Mouse (Mus musculus) thymus, adult 18-20 months (tissue): ENCODE data around the gene Plekhg2.
A peak's percentile ranks its signal among the peaks of the same experiment; 100 is the strongest.

ENCODE experiments used
- DNase-seq, 2 experiments: peaks; one replicate each; pipeline ENCODE4 v3.0.0; 2022; ENCODE audit warnings: mixed read lengths in 2 of 2

Plekhg2 gene

DNA sequence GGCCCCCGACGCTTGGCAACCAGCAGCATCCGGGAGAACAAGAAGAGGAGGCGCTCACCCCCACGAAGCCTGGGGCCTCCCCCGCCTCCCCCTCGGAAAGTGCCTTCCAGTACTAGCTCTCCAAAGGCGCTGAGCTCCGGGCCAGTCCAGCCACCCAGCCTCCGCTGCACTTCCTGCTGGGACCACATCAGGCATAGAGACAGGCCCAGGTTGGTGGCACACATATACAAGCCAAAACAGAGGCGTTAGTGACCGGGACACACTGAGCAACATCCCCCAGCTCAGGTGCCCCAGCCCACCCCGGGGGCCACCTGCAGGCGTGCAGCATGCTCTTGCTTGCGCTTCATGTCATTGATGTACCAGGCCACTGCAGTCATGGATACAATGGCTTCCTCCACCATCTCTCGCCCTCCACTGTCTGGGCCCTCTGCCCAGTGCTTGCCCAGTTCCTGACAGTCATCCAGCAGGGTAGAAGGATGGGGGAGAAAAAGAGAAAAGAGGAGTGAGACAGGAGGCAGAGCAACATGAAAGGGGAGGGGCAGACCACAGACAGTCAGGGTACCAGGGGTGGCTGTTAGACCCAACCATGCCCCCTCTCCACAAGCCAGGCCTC lies 4.6 kb downstream of the Plekhg2 start:
- DNase-seq: no peak

DNA sequence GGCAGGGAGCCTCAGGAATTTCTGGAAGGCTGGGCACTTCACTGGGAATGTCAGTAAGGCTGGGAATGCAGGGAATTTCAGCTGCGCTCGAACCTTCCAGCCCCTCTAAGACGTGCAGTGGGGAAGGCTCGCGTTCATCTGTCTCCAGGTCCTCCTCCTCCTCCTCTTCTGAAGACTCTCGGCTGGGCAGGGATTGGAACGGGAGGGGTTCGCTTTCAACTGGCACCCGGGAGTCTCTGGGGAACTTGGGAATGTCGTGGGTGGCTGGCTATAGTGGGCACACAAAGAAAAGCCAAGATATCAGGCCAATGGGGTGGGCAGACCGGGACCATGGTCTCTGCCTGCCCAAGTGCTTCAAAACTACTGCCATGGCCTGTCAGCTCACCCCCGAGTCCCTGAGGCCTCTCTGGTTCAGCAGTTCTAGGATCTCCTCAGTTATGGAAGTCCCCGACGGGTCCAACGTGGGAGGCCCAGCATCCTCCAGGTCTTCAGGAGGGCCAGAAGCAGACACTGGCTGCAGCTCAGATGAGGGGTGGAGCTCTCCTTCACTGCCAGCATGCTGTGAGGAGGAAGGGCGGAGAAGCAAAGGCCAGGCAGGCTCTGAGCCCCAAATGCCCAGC lies 9.8 kb downstream of the Plekhg2 start:
- no peak for DNase-seq

GRCm38 (mm10) chr7:28361647-28362341 lies 10.6 kb downstream of the Plekhg2 start:
- DNase-seq: peak in 1 of 2 experiments; percentile 8

DNA sequence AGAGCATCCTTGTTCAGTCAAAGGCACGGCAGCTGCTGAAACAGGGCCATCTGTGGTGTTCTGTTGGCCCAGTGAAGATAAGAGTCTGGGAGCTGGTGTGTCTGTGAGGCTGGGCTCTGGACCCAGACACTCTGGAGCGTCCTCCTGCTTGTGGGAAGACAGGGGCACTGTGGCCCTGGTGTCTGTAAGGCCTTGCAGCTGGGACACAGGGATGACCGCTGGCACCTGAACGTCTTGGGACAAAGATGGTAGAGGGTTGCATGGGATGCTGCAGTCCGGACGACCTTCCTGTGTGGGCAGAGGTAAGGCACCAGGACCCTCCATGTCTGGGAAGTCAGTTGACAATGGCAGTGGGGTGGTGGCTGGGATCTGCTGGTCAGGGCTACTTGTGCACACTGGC lies 12.1 kb downstream of the Plekhg2 start:
- DNase-seq: no peak

DNA sequence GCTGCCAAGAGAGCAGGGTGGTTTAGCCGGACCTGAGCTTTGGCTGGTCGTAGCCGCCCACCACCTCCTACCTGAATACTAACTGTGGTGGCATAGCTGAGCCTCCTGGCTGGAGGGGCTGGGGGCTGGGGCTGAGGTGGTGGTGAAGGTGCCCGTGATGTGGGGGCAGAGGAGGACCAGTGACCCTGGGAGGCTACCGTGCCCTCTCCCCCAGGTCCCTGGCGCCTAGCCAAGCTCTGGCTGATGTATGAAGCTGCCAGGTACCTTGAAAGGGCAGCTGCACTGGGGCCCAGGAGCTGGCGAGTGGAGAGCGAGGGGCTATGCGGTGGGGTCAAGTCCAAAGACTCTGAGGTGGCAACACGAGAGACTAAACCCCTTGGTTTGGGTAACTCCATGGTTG lies 12.5 kb downstream of the Plekhg2 start:
- no peak for DNase-seq

GRCm38 (mm10) chr7:28358431-28358830 lies 14.0 kb downstream of the Plekhg2 start:
- no peak for DNase-seq

GRCm38 (mm10) chr7:28357984-28358383 lies 14.4 kb downstream of the Plekhg2 start:
- no peak for DNase-seq

DNA sequence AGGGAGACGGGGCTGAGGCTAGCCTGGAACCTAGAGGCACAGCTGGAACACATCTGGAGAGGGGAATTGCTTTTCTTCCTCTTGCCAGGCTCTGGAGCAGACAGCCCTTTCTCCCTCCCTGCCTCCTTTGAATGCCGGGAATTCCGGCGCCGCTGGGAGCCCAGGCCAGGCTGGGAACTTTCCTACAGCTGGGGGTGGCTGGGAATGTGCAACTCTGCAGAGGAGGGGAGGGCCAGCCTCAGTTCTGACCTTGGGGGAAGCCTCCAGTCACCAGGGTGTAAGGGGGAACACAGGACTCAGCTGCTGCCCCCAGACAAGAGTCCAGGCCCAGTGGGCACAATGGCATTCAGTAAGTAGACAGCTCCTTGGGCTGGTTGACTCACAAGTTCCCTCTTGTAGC lies 15.4 kb downstream of the Plekhg2 start:
- DNase-seq: no peak

GRCm38 (mm10) chr7:28355221-28355620 lies 17.2 kb downstream of the Plekhg2 start:
- DNase-seq: peak; percentile 42 to 61

DNA sequence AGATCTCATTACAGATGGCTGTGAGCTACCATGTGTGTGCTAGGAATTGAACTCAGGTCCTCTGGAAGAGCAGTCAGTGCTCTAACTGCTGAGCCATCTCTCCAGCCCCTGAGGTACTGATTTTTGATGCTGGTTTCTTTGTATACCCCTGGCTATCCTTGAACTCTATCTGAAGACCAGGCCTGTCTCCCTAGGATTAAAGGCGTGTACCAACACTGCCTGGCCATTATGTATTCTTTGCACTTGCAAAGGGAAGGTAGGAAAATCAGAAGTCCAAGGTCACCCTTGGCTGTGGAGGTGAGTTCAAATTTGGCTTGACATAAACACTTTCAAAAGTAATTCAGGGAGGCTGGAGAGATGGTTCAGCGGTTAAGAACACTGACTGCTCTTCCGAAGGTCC lies 17.8 kb downstream of the Plekhg2 start:
- DNase-seq: no peak

GRCm38 (mm10) chr7:28354113-28354581 lies 18.3 kb downstream of the Plekhg2 start:
- no peak for DNase-seq

DNA sequence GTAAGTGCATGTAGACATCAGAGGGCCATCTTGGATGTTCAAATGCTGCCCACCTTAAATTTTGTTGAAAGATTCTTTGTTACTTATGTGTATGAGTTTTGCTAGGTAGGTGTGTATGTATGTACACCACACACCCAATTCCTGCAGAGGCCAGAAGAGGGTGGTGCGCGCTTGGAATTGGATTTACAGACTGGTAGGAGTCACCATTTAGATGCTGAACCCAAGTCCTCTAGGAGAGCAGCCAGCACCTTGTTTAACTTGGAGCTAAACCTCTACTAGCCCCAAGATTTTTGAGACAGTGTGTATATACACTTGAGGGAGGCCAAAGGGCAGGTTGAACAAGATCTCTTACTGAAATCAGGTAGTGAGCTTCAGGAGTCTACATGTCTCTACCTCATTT lies 19.1 kb downstream of the Plekhg2 start:
- DNase-seq: no peak

DNA sequence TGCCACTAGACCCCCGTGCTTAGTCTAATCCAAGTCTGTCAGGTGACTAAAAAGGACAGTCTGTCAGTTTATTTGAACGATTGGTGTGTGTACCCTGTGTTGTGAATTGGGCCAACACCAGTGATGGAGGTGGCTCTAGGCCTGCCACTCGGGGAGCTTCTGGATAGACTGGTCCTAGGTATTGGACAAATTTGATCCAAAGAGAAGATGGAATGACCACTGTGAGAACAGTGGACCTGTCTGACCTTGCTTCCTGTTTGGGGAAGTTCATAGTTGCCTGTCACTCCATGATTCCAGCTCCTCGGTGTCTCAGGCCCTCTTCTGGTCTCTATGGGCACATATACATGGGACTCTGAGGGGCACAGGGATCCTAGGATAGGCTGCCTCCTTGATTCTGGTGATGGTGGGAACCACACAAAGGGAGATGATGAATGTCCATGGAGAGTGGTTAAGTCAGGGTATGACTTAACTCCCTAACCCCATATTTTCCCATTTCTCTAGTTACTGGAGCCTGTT lies 20.7 kb downstream of the Plekhg2 start:
- DNase-seq: no peak

DNA sequence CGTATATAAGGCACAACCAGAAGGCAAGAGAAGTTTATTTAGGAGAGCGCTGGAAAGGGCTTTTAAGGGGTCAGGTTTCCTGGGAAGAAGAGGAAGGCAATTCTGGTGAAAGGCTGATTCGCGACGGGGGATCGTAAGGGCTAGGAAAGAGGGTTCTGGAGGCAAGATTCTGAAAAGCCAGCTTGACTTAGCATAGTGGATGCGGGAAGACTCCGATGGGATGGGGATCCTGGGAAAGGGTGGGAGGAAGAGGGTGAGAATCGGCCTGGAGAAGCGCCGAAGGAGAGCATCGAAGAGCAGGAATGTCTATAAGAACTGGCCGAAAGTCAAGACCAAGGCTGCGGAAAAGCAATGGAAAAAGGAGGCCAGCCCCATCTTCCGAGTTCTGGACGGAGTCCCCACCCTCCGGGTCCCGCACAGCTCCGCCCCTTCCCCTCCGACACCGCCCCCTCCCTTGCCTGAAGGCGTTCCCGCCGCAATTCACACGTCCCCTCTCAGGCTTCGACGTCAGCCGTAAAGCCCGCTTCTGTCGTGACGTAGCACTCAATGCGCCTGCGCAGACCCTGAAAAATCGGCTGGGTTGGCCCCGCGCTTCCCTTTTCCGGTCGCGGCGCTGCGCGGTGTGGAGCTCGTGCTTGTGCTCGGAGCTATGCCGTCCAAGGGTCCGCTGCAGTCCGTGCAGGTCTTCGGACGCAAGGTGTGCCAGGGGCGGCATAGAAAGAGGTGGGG lies 22.1 kb downstream of the Plekhg2 start, which contains the start of gene Rps16:
Rps16 (plus strand) TSS at position 498 of the 729 bp plus-strand sequence.
- peak; percentile 97 to 98 for DNase-seq

- DNase-seq: no peak
Observed at GRCm38 (mm10) chr7:28348601-28349000, 23.8 kb downstream of the Plekhg2 start.

GRCm38 (mm10) chr7:28347746-28348145 lies 24.7 kb downstream of the Plekhg2 start:
- DNase-seq: no peak

GRCm38 (mm10) chr7:28344637-28345036 lies 27.8 kb downstream of the Plekhg2 start:
- DNase-seq: no peak

- no peak for DNase-seq
Observed at GRCm38 (mm10) chr7:28341381-28341780, 31.0 kb downstream of the Plekhg2 start.

DNA sequence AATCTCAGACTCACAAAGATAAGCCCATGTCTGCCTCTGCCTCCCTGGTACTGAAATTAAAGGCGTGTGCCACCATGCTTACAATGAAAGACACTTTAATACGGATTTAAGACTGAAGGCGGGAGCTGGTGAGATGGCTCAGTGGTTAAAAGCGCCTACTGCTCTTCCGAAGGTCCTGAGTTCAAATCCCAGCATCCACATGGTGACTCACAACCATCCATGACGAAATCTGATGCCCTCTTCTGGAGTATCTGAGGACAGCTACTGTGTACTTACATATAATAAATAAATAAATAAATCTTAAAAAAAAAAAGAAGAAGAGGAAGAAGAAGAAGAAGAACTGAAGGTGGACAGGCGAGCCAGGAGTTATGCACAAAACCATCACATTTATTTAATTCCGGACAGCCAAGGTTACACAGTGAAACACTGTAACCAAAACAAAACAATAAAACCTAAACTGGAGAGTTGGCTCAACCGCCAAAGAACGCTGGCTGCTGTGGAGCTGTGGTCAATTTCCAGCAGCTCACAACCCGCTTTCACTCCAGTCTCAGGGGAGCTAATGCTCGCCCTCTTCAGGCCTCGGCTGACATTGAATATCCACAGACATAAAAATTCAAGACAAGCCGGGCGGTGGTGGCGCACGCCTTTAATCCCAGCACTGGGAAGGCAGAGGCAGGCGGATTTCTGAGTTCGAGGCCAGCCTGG lies 33.0 kb downstream of the Plekhg2 start:
- DNase-seq: peak in 1 of 2 experiments; percentile 52

GRCm38 (mm10) chr7:28338108-28338998 lies 34.0 kb downstream of the Plekhg2 start, which contains the start of gene Supt5:
Gene Supt5 (minus strand): TSS chr7:28338746.
- peak; percentile 97 to 98 for DNase-seq

DNA sequence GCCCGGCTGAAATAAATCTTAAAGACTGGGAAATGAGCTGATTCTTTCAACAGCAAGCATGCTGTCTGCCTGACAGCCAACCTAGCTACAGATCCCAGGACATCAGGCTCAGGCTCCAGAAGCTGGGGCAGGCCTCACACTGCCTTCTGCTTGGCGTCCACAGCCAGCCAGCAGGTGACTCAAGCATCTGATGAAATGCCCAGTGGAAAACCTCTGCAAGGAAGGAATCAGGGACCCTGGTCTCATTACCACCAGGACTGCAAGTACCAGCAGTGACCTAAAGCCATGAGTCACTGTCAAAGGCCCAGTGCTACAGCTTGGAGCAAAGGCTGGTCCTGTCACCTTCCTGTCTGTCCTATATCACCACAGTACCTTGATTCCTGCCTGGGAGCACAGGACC lies 36.9 kb downstream of the Plekhg2 start:
- no peak for DNase-seq
